Comparison of ENCODE assay signal across 39 mouse cellular contexts in genomic region chr1:106933658-106934057, GRCm38 (mm10). TPM values are rescaled to one million over a fixed set of nuclear protein-coding genes. Genes with fewer than 3 reads are reported as not detected.
DNase-seq lines count a peak whose midpoint lies in the region; ATAC-seq and TF ChIP-seq lines count a peak whose summit lies in the region.
"Had no signal": no experiment of that assay in that cellular context is flagged by ENCODE, and none has a peak within 500 bp of the region (broad histone marks: within the 10 kb centered on the region; RNA-seq: fewer than 3 reads in every experiment).

No protein-coding gene starts in this region.

- no peak overlapping the region for H3K4me2 ChIP-seq in lung, postnatal 0 days (replicated peaks; ENCODE audit: low read depth, low read length)
- no peak overlapping the region for H3K4me2 ChIP-seq in intestine, embryonic 15.5 days (replicated peaks)
- H3K4me2 ChIP-seq: embryonic facial prominence, embryonic 15.5 days; forebrain, embryonic 12.5 days; hindbrain, embryonic 14.5 days; limb, embryonic 13.5 days; liver, embryonic 13.5 days; midbrain, embryonic 12.5 days; neural tube, embryonic 12.5 days had no signal

- no peak overlapping the region for H3K4me3 ChIP-seq in lung, postnatal 0 days (ENCODE audit: low read depth, low read length)
- H3K4me3 ChIP-seq in intestine, embryonic 15.5 days (replicated peaks) = no peak overlapping the region
- H3K4me3 ChIP-seq: embryonic facial prominence, embryonic 10.5 days; embryonic facial prominence, embryonic 15.5 days; forebrain, embryonic 12.5 days; heart, embryonic 10.5 days; limb, embryonic 13.5 days; liver, embryonic 13.5 days; megakaryocyte, embryonic 14.5 days; midbrain, embryonic 12.5 days; myocyte; neural tube, embryonic 12.5 days had no signal

- no peaks in the 10 kb centered on the region for H3K27me3 ChIP-seq in lung, postnatal 0 days (replicated peaks; ENCODE audit: insufficient read depth, low read length)
- H3K27me3 ChIP-seq in intestine, embryonic 15.5 days (replicated peaks) = no peaks in the 10 kb centered on the region
- H3K27me3 ChIP-seq: embryonic facial prominence, embryonic 15.5 days; forebrain, embryonic 12.5 days; limb, embryonic 13.5 days; liver, embryonic 13.5 days; megakaryocyte, embryonic 14.5 days; midbrain, embryonic 12.5 days; neural tube, embryonic 12.5 days had no signal

- no peaks in the 10 kb centered on the region for H3K9me3 ChIP-seq in lung, postnatal 0 days (ENCODE audit: low read length)
- H3K9me3 ChIP-seq in intestine, embryonic 15.5 days = no peaks in the 10 kb centered on the region
- H3K9me3 ChIP-seq: embryonic facial prominence, embryonic 10.5 days; embryonic facial prominence, embryonic 15.5 days; forebrain, embryonic 12.5 days; heart, embryonic 10.5 days; limb, embryonic 13.5 days; liver, embryonic 13.5 days; megakaryocyte, embryonic 14.5 days; midbrain, embryonic 12.5 days; neural tube, embryonic 12.5 days had no signal

- TF ChIP-seq CTCF in lung, postnatal 0 days (IDR thresholded peaks at IDR 0.05) = no peak

- no peak for TF ChIP-seq EP300 in lung, postnatal 0 days (IDR thresholded peaks at IDR 0.05)

- no peaks in the 10 kb centered on the region for H3K4me1 ChIP-seq in lung, postnatal 0 days (ENCODE audit: insufficient read depth, low read depth, low read length)
- H3K4me1 ChIP-seq in intestine, embryonic 15.5 days (replicated peaks) = no peaks in the 10 kb centered on the region
- H3K4me1 ChIP-seq: embryonic facial prominence, embryonic 10.5 days; embryonic facial prominence, embryonic 15.5 days; forebrain, embryonic 12.5 days; heart, embryonic 10.5 days; limb, embryonic 13.5 days; liver, embryonic 13.5 days; midbrain, embryonic 12.5 days; neural tube, embryonic 12.5 days had no signal

- no peak overlapping the region for H3K27ac ChIP-seq in lung, postnatal 0 days (ENCODE audit: low read length)
- H3K27ac ChIP-seq in intestine, embryonic 15.5 days = no peak overlapping the region
- H3K27ac ChIP-seq: embryonic facial prominence, embryonic 10.5 days; embryonic facial prominence, embryonic 15.5 days; forebrain, embryonic 12.5 days; heart, embryonic 10.5 days; hindbrain, embryonic 14.5 days; limb, embryonic 13.5 days; liver, embryonic 13.5 days; midbrain, embryonic 12.5 days; neural tube, embryonic 12.5 days had no signal

- peak; percentile 18 for DNase-seq in lung, postnatal 36 days
- no peak for DNase-seq in lung, postnatal 0 days (ENCODE audit: low spot score)
- peak; percentile 12 for DNase-seq in brain, adult 2 months (ENCODE audit: low read depth, low spot score)
- no peak for DNase-seq in frontal cortex, postnatal 36 days (ENCODE audit: low spot score in 2 of 2)
- DNase-seq: adrenal gland, postnatal 14 days; cerebellum, adult 2 months; cerebellum, postnatal 14 days; gastrocnemius, postnatal 25 days; heart, postnatal 4 days; kidney, adult 11 months; kidney, postnatal 14 days; layer of hippocampus, adult 9-11 months; liver, embryonic 13.5 days; lung, adult 18-20 months; lung, postnatal 10 days; right cerebral cortex, postnatal 4 days; thymus, postnatal 4 days had no signal

- H3K36me3 ChIP-seq in lung, postnatal 0 days (ENCODE audit: insufficient read depth, low read length) = no peaks in the 10 kb centered on the region
- no peaks in the 10 kb centered on the region for H3K36me3 ChIP-seq in intestine, embryonic 15.5 days
- H3K36me3 ChIP-seq: embryonic facial prominence, embryonic 10.5 days; embryonic facial prominence, embryonic 15.5 days; forebrain, embryonic 12.5 days; heart, embryonic 10.5 days; limb, embryonic 13.5 days; liver, embryonic 13.5 days; midbrain, embryonic 12.5 days; neural tube, embryonic 12.5 days had no signal

- H3K9ac ChIP-seq in lung, postnatal 0 days (replicated peaks; ENCODE audit: low read depth) = no peak overlapping the region
- H3K9ac ChIP-seq in intestine, embryonic 15.5 days = no peak overlapping the region
- H3K9ac ChIP-seq: embryonic facial prominence, embryonic 15.5 days; forebrain, embryonic 12.5 days; hindbrain, embryonic 14.5 days; limb, embryonic 13.5 days; liver, embryonic 13.5 days; midbrain, embryonic 12.5 days; neural tube, embryonic 12.5 days had no signal

- no peak for ATAC-seq in lung, postnatal 0 days
- ATAC-seq in megakaryocyte, adult 5-6 weeks (ENCODE audit: poor library complexity, severe bottlenecking) = peak; percentile 77
- ATAC-seq in intestine, embryonic 15.5 days = no peak
- ATAC-seq: Patski had no signal

RNA-seq across cellular contexts. Expression of gene Serpinb12, which starts 0.6 kb away (rescaled TPM):
- polyA plus RNA-seq in lung, postnatal 0 days (2015; fragmentation: Nextera tagmentation; extraction: Ambion mirVana) = 0.52 and 0.57 TPM in 2 replicates
- total RNA-seq in megakaryocyte, adult 5-6 weeks (2015) = not detected in 2 replicates
- total RNA-seq in megakaryocyte, adult 5-6 weeks (2017) = not detected in 2 replicates
- 0.08 TPM in 1 of 2 replicates, not detected in the other for polyA plus RNA-seq in intestine, embryonic 15.5 days (2015; fragmentation: Nextera tagmentation; extraction: Ambion mirVana)
- total RNA-seq: adrenal gland, postnatal 14 days; CH12.LX; ES-E14; gastrocnemius, adult 18-20 months; gastrocnemius, postnatal 25 days; heart, postnatal 4 days; left cerebral cortex, adult 18-20 months; left cerebral cortex, postnatal 25 days had no signal
- polyA plus RNA-seq: C2C12; cerebellum, adult 2 months; embryonic facial prominence, embryonic 10.5 days; forebrain, embryonic 12.5 days; heart, embryonic 10.5 days; kidney, embryonic 14.5 days; liver, embryonic 13.5 days; midbrain, embryonic 12.5 days; midbrain, postnatal 0 days; myocyte; neural tube, embryonic 12.5 days; Patski had no signal

RNA-seq across cellular contexts. Expression of gene Serpinb13, which starts 47.1 kb away (rescaled TPM):
- polyA plus RNA-seq in lung, postnatal 0 days (2015; fragmentation: Nextera tagmentation; extraction: Ambion mirVana) = not detected in 2 replicates
- not detected in 2 replicates for total RNA-seq in megakaryocyte, adult 5-6 weeks (2015)
- total RNA-seq in megakaryocyte, adult 5-6 weeks (2017) = not detected in 2 replicates
- polyA plus RNA-seq in intestine, embryonic 15.5 days (2015; fragmentation: Nextera tagmentation; extraction: Ambion mirVana) = not detected in 2 replicates
- total RNA-seq: adrenal gland, postnatal 14 days; CH12.LX; ES-E14; gastrocnemius, adult 18-20 months; gastrocnemius, postnatal 25 days; heart, postnatal 4 days; left cerebral cortex, adult 18-20 months; left cerebral cortex, postnatal 25 days; midbrain, postnatal 0 days had no signal
- polyA plus RNA-seq: C2C12; cerebellum, adult 2 months; embryonic facial prominence, embryonic 10.5 days; forebrain, embryonic 12.5 days; heart, embryonic 10.5 days; heart, embryonic 16.5 days; hindbrain, embryonic 14.5 days; kidney, embryonic 14.5 days; limb, embryonic 13.5 days; liver, embryonic 13.5 days; midbrain, embryonic 12.5 days; midbrain, postnatal 0 days; myocyte; neural tube, embryonic 12.5 days; Patski had no signal

Comparison
In these comparisons a context has a peak if more than half of its experiments do, and no peak if none do; other contexts are left out.
1. DNase-seq: peak in lung, postnatal 36 days (single experiment) and brain, adult 2 months (single experiment); none in lung, postnatal 0 days (single experiment) and frontal cortex, postnatal 36 days (0 of 2).